Mouse (Mus musculus): ENCODE results near the gene Tmem184a.

Tmem184a gene

GRCm38 (mm10) chr5:139792159-139792775 is 27.4 kb downstream of the Tmem184a start:
- peak; percentile 95 for DNase-seq

DNA sequence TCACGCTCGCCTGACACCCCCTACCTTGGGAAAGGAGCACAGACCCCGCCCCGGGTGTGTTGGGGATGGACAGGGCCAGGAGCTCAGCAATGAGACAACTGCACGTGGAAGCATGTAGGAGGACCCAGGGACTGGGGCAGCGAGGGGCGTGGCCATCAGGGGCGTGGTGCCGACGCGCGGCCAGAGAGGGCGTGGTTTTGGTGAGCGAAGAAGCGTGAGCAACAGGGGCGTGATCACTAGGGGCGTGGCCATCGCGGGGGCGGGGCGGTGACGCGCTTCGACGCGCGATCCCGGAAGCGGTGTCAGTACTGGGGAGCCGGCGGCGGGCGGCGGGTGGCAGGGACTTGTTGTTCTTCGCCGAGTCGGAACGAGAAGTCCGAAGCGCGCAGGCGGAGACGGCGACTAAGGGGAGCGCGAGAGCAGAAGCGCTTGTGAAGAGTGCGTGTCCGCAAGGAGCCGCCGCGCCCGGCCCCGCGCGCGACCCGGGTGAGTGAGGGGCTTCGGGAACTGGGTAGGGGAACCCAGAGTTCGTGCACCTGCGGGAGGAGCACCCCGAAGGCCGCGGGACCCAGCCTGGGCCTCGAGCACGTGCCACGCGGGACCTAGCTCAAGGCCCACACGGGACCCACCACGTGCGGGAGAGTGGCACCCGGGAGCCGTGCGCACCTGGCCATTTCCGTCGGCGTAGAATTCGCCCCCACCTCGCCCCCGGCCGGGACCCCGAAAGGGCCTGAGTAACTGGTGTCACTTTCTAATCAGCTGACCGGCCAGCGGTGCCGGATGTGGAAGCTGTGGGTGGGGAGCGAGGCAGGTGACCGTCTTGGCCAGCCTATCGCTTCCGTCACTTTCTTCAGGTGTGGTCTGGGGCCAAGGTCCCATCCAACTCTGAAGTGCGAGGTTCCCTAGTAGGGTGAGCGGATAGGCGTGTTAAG is 28.2 kb downstream of the Tmem184a start, which contains the start of gene Mafk:
Mafk (plus strand) TSS at position 287 of the 932 bp plus-strand sequence.
- peak; percentile 100 for DNase-seq

DNA sequence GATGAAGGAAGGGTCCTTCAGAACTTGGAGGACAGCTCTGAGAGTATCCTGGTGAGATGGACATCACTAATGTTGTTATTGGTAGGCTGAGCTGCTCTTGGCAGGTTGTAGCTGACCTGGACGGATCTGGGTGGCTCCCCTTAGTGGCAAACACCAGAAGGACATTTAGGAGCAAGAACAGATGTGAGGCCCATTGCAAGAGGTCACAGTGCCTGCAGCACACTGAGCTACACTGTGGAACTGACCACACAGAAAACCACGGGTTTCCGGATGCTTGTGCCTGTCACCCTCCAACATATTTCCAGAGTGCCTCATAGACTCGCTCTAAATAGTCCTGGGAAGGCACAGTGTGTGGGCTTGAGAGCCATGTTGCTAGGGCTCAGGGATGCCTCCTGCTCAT is 30.3 kb downstream of the Tmem184a start:
- DNase-seq: no peak

DNA sequence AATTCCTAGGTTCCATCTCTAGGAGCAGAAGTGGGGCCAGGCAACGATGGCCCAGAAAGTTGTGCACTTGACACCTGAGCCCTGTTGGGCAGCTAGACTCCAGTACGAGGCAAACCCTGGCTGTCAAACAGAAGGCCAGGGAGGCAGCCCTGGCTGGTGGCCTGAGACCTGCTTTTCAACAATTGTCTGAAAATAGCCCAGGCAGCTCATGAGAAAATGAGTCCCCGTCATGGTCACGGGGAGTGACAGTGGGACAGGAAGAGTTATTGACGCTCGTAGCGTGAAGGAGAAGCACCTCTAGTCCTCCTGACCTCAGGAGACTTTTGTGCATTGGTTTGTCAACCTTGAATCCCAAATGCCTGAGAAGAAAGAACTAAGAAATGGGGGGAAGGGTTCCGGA is 38.3 kb downstream of the Tmem184a start:
- peak; percentile 98 for DNase-seq

GRCm38 (mm10) chr5:139776966-139777365 is 42.8 kb downstream of the Tmem184a start:
- DNase-seq: no peak

DNA sequence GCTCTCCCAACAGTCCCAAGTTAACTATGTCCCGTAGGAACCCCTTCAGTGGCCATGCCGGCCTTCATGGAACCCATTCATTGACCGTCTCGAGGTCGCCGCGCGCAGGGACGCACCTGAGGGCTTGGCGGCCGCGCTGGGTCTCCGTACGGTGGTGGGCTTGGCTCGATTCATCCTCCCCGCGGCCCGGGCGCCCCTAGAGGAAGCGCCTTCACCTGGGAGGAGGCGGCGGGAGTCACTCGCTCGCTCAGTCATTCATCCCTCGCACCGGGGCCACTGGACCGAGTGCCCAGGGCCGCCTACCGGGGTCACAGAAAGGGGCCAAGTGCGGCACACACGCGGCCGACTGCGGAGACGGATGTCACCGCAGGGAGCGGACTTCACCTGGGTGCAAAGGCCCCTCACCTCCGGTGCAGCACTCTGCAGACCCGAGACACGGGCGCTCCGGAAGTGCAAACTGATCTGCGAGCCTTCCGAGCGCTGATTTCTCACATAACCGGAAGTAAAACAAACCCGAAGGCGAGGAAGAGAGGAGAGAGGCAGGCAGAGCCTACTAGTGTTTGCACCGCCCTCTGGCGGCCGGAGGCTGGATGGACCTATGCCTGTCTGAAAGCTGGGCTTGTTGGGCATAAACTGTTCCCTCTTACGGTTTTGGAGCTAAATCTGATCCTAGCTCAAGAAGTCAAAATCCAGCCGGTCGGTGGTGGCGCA is 44.3 kb downstream of the Tmem184a start, which contains the start of gene Ints1:
Ints1 (minus strand) TSS at position 459 of the 711 bp plus-strand sequence.
- DNase-seq: peak; percentile 99

DNA sequence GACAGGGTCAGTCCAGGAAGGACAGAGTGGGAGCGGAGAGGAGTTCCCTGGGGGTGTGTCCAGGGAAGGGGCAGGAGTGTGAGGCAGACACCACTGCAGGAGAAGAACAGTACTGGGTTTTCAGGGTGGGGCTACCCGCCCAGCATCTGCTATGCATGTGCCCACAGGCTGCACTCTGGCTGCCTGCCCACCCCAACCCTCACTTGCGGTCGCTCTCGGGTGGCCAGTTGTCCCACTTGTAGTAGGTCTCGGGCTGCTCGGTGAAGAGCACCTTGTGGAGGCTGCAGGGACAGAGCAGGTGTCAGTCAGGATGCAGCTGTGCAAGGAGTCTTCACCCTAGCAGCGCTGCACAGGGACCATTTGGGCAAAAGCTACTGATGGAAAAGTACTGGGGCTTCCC is 51.5 kb downstream of the Tmem184a start:
- DNase-seq: no peak

GRCm38 (mm10) chr5:139764296-139764695 is 55.4 kb downstream of the Tmem184a start:
- DNase-seq: no peak

GRCm38 (mm10) chr5:139758096-139758495 is 61.6 kb downstream of the Tmem184a start:
- DNase-seq: no peak

DNA sequence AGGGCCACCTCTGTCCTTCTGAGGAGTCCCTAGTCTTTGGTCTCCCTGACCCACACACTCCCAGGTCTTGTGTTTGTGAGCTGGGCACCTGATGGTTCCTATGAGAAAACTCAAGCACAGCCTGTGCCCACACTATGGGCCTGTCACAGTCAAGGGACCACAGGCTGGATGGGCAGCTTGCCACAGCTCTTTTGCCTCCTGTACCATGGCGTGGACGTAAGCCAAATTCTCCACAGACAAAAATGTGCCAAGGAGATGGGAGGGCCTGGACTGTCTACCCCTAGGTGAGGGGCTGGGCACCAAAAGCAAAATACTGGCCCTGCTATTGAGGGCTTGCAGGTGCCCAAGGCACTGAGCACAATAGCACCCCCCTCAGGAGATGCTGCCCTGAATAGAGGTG is 63.1 kb downstream of the Tmem184a start:
- no peak for DNase-seq

- no peak for DNase-seq
Measured at GRCm38 (mm10) chr5:139756135-139756534, 63.6 kb downstream of the Tmem184a start.

- no peak for DNase-seq
Measured at GRCm38 (mm10) chr5:139754753-139755152, 65.0 kb downstream of the Tmem184a start.

Data from heart, adult 11 months (tissue).